Mouse (Mus musculus) stomach, embryonic 15.5 days (tissue): ENCODE results near the gene A930033H14Rik. TPM values are rescaled to one million over a fixed set of nuclear protein-coding genes. Genes with fewer than 3 reads are reported as not detected.

Source experiments
- ATAC-seq: fragments of 200-750 bp; cut with Nextera tagmentation; 2 replicates; pipeline ENCODE4 v1.8.0; 2017; ENCODE audit warnings: low read depth, moderate number of reproducible peaks, moderate TSS enrichment; ENCODE audit not compliant: insufficient read depth, low FRiP score
- H3K27ac ChIP-seq: fragments of 300-500 bp; sonication (generic); 2 replicates; pipeline ENCODE4 v1.5.1; 2015; ENCODE audit warnings: mild to moderate bottlenecking, inconsistent platforms
- H3K27me3 ChIP-seq: fragments of 300-500 bp; sonication (generic); replicated peaks from 2 replicates; pipeline ENCODE4 v1.6.1; 2015; ENCODE audit warnings: inconsistent platforms
- H3K36me3 ChIP-seq: fragments of 300-500 bp; sonication (generic); 2 replicates; pipeline ENCODE4 v1.6.1; 2015; ENCODE audit warnings: inconsistent platforms
- H3K4me1 ChIP-seq: fragments of 300-500 bp; sonication (generic); 2 replicates; pipeline ENCODE4 v1.6.1; 2015; ENCODE audit warnings: inconsistent platforms
- H3K4me2 ChIP-seq: fragments of 300-500 bp; sonication (generic); 2 replicates; pipeline ENCODE4 v1.6.1; 2015; ENCODE audit warnings: mild to moderate bottlenecking, inconsistent platforms
- H3K4me3 ChIP-seq: fragments of 300-500 bp; sonication (generic); replicated peaks from 2 replicates; pipeline ENCODE4 v1.5.1; 2015; ENCODE audit warnings: inconsistent platforms
- H3K9ac ChIP-seq: fragments of 300-500 bp; sonication (generic); 2 replicates; pipeline ENCODE4 v1.6.1; 2015; ENCODE audit warnings: inconsistent platforms
- H3K9me3 ChIP-seq: fragments of 300-500 bp; sonication (generic); 2 replicates; pipeline ENCODE4 v1.6.1; 2016; ENCODE audit warnings: inconsistent platforms
- WGBS: fragments of 180-500 bp; shearing (Covaris S2); methylation state at CpG from one replicate; pipeline ENCODE4 v1.1.7; 2015; 5-methylcytosine and 5-hydroxymethylcytosine counted together
- polyA plus RNA-seq: library from polyadenylated mRNA; unstranded; fragments of >200 nt; fragmentation: Nextera tagmentation; extraction: Ambion mirVana; gene quantifications from 2 replicates; pipeline ENCODE4 v1.2.1, GENCODE M21; 2015

Gene A930033H14Rik
- polyA plus RNA-seq, 1 experiment from 2014 or later = 2.7 TPM

DNA sequence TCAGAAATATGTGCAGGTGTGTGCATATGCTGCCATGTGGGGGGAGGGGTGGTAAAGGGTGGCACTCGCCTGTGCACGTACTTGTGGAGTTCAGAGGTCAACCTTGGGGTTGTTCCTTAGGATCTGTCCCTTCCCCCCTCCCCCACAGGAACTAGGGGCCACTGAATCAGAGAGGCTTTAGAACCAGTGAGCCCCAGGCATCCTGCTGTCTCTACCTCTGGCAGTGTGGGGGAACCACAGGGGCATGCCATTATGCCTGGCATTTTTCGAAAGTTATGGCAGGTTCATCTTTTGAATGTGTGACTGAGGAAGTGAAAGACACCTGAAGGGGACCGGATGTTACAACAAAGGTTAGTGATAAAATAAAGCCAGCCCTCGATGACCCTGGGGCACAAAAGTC lies 2.2 kb downstream of the A930033H14Rik start:
- peaks cover 17% of the 10 kb centered on the region for H3K4me1 ChIP-seq
- no peak for ATAC-seq
- no peak overlapping the region for H3K4me2 ChIP-seq
- H3K4me3 ChIP-seq = no peak overlapping the region
- no peak overlapping the region for H3K9ac ChIP-seq
- 75% methylated on average over 5 of the region's 5 CpGs for WGBS
- H3K36me3 ChIP-seq = no peaks in the 10 kb centered on the region
- H3K27ac ChIP-seq = no peak overlapping the region
- no peaks in the 10 kb centered on the region for H3K27me3 ChIP-seq
- H3K9me3 ChIP-seq = no peaks in the 10 kb centered on the region

DNA sequence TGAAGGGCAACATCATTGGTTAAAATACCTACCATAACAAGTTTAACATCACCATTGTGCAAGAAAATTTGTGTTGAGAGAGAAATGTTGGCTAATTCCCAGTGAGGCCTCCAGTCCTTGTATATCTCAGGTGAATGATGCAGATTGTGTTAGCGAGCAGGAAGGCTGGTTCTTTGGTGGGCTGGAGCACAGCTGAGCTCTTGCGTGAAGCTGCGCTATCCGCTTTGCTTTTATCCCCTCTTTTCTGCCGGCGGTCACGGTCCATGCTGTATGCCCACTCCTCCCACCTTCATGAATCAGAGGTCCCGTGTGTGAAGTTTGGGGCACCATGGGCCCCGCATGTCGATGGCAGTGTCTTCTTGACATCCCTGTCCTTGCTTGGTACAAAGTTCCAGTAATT lies 2.9 kb downstream of the A930033H14Rik start:
- Histone ChIP-seq H3K4me3 (no peak overlapping the region), H3K9ac (no peak overlapping the region), H3K9me3 (no peaks in the 10 kb centered on the region), H3K4me2 (no peak overlapping the region), H3K27me3 (no peaks in the 10 kb centered on the region), H3K36me3 (no peaks in the 10 kb centered on the region), H3K27ac (no peak overlapping the region), H3K4me1 (peaks cover 17% of the 10 kb centered on the region)
- ATAC-seq = no peak
- WGBS = 93% methylated on average over 10 of the region's 10 CpGs

DNA sequence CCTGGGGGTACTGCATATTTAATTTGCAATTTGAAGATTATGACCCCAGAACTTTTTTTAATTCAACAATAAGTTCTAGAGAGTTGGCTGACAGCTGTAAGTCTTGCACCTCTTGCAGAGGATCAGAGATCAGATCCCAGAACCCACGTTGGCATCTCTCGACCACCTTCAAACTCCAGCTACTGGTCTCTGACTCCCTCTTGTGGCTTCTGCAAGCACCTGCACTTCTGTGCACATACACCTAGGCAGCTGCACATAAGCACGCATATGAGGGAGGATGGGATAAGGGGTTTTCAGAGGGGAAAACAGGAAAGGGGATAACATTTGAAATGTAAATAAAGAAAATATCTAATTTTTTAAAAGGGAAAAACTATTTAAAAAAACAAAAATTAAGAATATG lies 4.2 kb downstream of the A930033H14Rik start:
- WGBS = 88% methylated on average over 3 of the region's 3 CpGs
- H3K27me3 ChIP-seq = no peaks in the 10 kb centered on the region
- peaks cover 8% of the 10 kb centered on the region; the same call in 1 of the 2 replicates for H3K4me1 ChIP-seq
- no peak overlapping the region for H3K27ac ChIP-seq
- no peak overlapping the region for H3K4me3 ChIP-seq
- H3K36me3 ChIP-seq = no peaks in the 10 kb centered on the region
- no peak overlapping the region for H3K4me2 ChIP-seq
- H3K9ac ChIP-seq = no peak overlapping the region
- no peaks in the 10 kb centered on the region for H3K9me3 ChIP-seq
- no peak for ATAC-seq

DNA sequence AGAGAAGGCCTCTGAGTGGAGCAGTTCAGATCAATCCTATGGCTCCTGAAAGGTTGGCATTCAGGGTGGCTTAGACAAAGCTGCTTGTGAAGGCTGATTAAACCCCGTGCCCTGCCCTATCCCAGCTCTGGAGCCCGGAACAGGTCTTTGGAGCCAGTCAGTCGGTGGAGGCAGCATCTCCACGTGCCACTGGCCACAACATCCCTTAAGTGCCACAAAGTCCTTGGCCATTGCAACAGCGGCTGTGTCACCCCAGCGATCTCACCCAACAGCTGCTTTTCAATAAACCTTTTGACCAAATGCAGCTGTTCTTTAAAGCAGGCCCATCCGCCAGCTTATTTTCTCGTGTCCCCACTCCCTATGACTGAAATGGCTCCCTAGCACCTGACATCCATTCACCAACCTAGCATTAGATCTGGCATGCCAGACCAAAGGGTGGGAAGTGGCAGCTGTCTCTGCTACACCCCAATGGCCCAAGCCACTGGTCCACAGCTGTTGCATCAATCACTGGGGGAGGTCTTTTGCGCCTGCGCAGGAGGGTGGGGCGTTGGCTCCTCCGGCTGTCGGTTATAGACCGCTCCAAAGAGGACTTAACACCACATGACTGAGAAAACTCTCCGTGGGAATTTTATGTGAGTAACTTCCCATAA lies 4.8 kb downstream of the A930033H14Rik start:
- Histone ChIP-seq H3K27me3 (no peaks in the 10 kb centered on the region), H3K27ac (no peak overlapping the region), H3K4me2 (no peak overlapping the region), H3K36me3 (no peaks in the 10 kb centered on the region), H3K9me3 (no peaks in the 10 kb centered on the region), H3K9ac (no peak overlapping the region), H3K4me1 (peaks cover 7% of the 10 kb centered on the region; the same call in 1 of the 2 replicates), H3K4me3 (no peak overlapping the region)
- ATAC-seq = no peak
- WGBS = 83% methylated on average over 15 of the region's 15 CpGs

DNA sequence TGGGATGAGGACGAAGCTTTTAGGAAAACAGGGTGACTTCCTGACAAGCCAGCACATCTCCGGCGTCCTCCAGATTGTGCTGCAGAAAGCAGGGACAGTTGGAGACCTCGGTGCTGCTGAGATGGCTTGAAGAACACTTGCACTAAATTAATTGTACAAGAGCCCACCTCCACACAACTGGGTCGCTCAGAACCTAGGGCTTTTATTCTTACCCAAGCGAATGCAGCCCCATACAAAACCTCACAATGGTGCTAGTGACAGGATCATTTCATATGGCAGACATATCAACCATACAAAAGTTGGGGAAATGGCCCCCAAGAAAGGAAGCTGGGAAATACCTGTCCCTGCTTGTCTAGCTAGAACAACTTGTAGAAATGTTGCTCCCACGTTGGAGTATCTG lies 5.4 kb downstream of the A930033H14Rik start:
- Histone ChIP-seq H3K4me3 (no peak overlapping the region), H3K4me2 (no peak overlapping the region), H3K9ac (no peak overlapping the region), H3K27me3 (no peaks in the 10 kb centered on the region), H3K36me3 (no peaks in the 10 kb centered on the region), H3K4me1 (peaks cover 7% of the 10 kb centered on the region; the same call in 1 of the 2 replicates), H3K9me3 (no peaks in the 10 kb centered on the region), H3K27ac (no peak overlapping the region)
- no peak for ATAC-seq
- 81% methylated on average over 7 of the region's 7 CpGs for WGBS

DNA sequence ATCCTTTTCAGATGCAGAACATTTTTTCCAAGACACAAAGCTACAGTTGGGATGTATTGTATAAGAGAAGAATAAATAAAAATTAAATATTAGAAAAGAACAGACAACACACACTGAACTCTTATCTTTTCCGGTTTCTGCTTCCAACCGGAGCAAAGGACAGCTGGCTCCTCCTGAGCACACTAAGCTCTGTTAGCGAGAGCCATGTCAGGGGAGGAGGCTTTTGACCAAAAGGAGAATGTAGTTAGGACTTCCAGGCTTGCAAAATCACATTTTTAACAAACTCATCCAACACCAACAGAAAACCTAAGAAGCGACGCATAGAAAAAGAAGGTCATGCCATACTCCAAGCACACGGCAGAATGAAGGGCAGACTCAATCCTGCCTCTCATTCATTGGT lies 6.8 kb downstream of the A930033H14Rik start:
- no peak for ATAC-seq
- H3K9me3 ChIP-seq = no peaks in the 10 kb centered on the region
- no peak overlapping the region for H3K4me3 ChIP-seq
- WGBS = 77% methylated on average over 6 of the region's 6 CpGs
- H3K4me1 ChIP-seq = 0 out of 2 replicates have a peak, but pooled peaks cover 1% of the 10 kb centered on the region
- no peak overlapping the region for H3K9ac ChIP-seq
- H3K27ac ChIP-seq = no peak overlapping the region
- H3K36me3 ChIP-seq = no peaks in the 10 kb centered on the region
- H3K27me3 ChIP-seq = no peaks in the 10 kb centered on the region
- no peak overlapping the region for H3K4me2 ChIP-seq

DNA sequence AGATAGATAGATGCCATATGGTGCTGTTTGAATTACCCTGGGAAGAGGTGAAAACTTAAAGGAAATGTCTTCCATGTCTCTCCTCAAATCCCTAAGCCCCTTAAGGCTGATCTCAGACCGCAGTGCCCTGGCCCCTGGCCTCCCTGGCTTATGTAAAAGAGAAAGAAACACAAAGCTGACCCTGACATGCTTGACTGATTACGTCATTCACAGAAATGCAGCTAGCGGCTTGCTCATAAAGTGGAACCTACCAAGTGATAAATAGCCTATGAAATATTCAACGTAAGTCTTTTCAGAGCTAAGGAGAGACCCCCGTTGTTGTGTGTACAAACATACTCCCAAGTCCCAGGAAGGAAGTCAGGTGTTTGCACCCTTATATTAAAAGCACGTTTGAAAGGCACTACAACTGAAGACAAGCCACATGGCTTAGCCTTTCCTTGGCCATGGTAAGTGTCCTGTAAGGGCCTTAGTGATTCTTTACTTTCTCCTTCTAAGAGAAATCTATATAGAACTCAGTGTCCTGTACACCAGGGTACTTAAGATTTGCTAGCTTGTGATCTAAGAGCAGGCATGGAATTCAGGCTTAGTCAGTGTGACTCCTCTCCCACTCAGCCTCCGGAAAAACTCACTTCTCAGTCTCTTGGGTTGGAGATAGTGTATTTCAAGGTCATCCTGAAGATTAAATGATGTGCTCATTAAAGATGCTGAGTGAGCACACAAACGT lies 8.1 kb downstream of the A930033H14Rik start:
- Histone ChIP-seq H3K4me3 (no peak overlapping the region), H3K27me3 (no peaks in the 10 kb centered on the region), H3K36me3 (no peaks in the 10 kb centered on the region), H3K4me2 (no peak overlapping the region), H3K9me3 (no peaks in the 10 kb centered on the region), H3K4me1 (no peaks in the 10 kb centered on the region), H3K9ac (no peak overlapping the region), H3K27ac (no peak overlapping the region)
- 47% methylated on average over 8 of the region's 8 CpGs for WGBS
- ATAC-seq = no peak

DNA sequence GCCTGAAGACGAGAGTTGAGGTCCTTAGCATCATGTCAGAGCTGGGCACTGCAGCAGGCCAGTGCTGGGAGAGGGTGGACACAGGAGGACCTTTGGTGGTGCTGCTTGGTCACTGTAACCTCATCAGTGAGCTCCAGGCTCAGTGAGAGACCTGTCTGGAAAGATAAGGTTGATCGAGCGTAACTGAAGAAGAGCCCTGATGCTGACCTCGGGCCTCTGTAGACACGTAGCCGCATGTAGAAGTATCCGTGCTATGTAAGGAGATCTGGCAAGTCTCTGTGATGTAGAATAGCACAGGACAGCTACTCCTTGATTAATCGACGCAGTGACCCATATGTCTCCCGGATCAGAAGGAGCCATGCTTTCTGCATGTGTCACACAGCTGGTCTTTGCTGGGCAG lies 19.2 kb downstream of the A930033H14Rik start:
- Histone ChIP-seq H3K9me3 (no peaks in the 10 kb centered on the region), H3K4me1 (no peaks in the 10 kb centered on the region), H3K36me3 (no peaks in the 10 kb centered on the region), H3K4me3 (no peak overlapping the region), H3K4me2 (no peak overlapping the region), H3K9ac (no peak overlapping the region), H3K27me3 (no peaks in the 10 kb centered on the region), H3K27ac (no peak overlapping the region)
- 93% methylated on average over 10 of the region's 10 CpGs for WGBS
- ATAC-seq = no peak

DNA sequence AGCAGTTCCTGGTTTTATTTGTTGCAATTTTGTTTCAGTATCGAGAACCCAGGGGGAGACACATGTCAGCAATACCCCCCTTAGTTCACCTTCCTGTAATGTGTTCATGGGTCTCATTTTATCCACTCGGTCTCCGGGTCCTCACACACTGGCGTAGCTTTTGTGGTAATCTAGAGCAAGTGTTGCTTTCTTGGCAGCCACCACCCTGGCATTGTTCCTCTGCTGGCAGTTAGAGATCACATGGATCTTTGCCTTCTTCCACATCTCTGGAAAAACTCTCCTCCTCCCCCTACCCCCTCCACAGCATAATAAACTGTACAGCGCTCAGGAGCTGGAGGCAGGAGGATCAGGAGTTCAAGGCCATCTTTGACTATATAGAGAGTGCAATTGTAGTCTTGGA lies 20.6 kb downstream of the A930033H14Rik start:
- Histone ChIP-seq H3K4me3 (no peak overlapping the region), H3K4me2 (no peak overlapping the region), H3K4me1 (no peaks in the 10 kb centered on the region), H3K9me3 (no peaks in the 10 kb centered on the region), H3K27me3 (no peaks in the 10 kb centered on the region), H3K36me3 (no peaks in the 10 kb centered on the region), H3K9ac (no peak overlapping the region), H3K27ac (no peak overlapping the region)
- ATAC-seq = no peak
- 92% methylated on average over 5 of the region's 5 CpGs for WGBS

DNA sequence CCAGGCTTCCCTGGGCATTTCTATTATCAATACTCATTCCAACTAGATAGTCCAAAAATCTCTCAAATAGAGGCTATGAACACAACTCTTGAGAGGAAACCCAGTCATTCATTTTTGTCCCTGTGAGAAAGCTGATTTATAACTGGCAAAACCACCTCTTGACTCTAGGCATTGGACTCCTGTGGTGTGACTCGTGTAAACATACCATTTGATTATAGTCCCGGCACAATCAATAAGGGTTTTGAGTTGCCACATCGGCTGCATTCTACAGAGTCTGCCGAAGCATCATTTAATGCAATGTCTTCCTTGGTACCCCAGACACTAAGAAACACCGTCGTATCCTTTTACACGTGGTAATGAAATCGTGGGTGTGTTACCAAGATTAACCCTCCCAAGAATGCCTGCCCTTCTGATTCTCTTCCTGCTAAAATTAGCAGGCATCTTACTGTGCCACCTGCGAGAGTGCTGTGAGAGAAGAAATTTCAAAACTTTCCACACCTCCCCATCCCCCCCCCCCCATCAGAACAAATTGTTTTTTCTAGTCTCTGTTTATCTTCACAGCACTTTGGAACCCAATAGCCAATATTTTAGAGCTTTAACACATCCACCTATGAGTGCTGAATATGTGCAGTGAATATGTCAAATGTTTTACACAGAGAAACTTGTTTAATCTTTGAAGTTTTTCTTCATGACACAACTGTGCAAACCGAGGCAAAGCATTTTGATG lies 22.3 kb downstream of the A930033H14Rik start:
- Histone ChIP-seq H3K4me3 (no peak overlapping the region), H3K36me3 (no peaks in the 10 kb centered on the region), H3K4me1 (no peaks in the 10 kb centered on the region), H3K27me3 (no peaks in the 10 kb centered on the region), H3K9me3 (no peaks in the 10 kb centered on the region), H3K9ac (no peak overlapping the region), H3K27ac (no peak overlapping the region), H3K4me2 (no peak overlapping the region)
- ATAC-seq = no peak
- WGBS = 54% methylated on average over 10 of the region's 10 CpGs

DNA sequence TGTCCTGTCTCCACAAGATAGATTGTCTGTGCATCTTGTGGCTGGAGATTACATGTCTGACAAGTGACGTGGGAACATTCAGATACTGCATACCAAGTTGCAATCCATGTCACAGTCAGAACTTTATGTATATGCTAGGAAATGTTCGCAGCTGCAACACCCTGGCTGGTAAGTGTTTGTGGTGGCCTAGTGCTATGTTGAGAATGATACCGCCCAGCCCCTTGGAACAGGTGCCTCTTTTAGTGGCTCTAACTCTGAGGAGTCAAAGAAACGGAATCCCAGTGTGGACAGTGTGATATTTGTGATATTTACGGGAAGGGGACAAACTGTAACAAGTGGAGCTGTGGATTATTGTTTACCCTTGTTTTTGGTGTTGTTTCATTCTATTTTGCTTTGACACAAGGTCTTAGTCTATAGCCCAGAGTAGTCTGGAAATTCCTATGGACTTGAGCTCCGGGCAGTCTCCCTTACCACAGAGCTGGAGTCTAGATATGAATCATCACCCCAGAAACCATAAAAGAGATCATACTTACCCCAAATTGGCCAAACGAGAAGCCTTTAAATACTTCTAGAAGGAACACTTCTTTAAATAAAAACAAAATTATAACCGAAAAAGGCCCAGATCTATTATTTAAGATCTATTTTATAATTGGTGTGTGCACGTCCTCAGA lies 25.0 kb downstream of the A930033H14Rik start:
- Histone ChIP-seq H3K4me2 (no peak overlapping the region), H3K4me3 (no peak overlapping the region), H3K9ac (no peak overlapping the region), H3K27me3 (no peaks in the 10 kb centered on the region), H3K36me3 (no peaks in the 10 kb centered on the region), H3K4me1 (peaks cover 8% of the 10 kb centered on the region; the same call in 1 of the 2 replicates), H3K27ac (no peak overlapping the region), H3K9me3 (no peaks in the 10 kb centered on the region)
- 85% methylated on average over 9 of the region's 9 CpGs for WGBS
- ATAC-seq = no peak
